Mouse (Mus musculus) megakaryocyte, embryonic 14.5 days (primary cell): ENCODE measurements at regions not wholly inside any gene's neighbourhood (a gene's known extent, or its start where the extent isn't known, plus 50 kb on each side); places are given as distances from the start of the nearest gene placed in this dataset.

Source experiments
- FLI1 ChIP-seq: IDR thresholded peaks from 2 replicates; pipeline ENCODE4 v1.6.1; 2012; ENCODE audit warnings: low read length, inconsistent platforms, mixed read lengths
- GATA1 ChIP-seq: IDR thresholded peaks from 3 replicates; pipeline ENCODE4 v1.6.1; 2012; ENCODE audit warnings: mixed read lengths, low read length, inconsistent platforms, borderline replicate concordance

DNA sequence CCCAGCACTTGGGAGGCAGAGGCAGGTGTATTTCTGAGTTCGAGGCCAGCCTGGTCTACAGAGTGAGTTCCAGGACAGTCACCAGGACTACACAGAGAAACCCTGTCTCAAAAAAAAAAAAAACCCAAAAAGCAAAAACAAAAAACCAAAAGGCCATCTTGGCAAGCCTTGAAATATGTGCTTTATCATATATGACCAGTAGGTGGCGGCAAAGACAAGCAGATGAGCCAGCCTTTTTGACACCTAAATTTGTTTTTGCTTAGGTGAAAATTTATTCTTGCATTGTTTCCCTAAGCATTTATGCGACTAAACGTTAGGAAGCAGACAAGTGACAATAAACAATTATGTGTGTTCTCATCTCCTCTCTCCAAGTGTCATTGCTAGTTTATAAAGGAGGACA is 57.9 kb upstream of the Larp1 start:
- no peak for TF ChIP-seq GATA1
- TF ChIP-seq FLI1, result no peak
